Mouse (Mus musculus) cerebellum, adult 11 months (tissue): ENCODE results near the gene Sept5.

Experiments used
- DNase-seq: peaks from one replicate; pipeline ENCODE4 v3.0.0; 2022

The Sept5 gene

DNA sequence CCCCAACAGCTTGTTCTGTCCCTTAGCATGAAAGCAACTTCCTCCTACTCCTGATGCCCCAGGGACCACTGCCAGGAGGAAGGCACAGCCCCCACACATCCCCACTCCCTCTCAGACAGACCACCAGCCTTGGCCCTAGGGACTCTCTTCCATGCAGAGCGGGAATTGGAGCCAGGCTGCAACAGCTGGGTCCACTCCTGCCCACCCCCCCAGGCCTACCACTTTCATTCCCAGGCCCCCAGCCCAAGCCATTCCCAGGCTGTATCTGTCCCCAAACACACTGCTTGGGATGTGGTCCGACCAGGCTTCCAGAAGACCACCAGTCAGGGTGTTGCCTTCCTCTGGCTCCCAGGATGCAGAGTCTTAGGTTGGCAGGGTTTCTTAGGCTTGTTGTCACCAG, 20.7 kb downstream of the Sept5 start:
- DNase-seq, result no peak

DNA sequence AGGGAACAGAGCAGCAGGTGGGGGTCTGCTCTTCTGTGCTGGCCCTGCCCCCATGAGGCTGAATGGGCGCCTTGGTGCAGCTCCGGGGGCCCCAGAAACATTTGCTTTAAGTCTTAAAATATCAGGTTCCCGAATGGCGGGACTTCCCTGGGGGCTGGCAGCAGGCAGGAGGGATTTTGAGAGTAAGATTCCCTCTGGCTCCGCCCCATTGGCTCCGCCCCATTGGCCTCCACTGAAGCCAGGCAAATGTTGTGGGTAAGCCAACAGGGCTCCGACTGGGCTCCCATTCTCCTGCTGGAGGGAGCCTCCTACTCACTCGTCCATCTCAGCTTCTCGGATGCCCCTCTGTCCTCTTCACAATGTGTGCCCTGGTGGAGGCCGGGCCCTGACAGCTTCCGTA, 21.5 kb downstream of the Sept5 start:
- DNase-seq, result no peak

DNA sequence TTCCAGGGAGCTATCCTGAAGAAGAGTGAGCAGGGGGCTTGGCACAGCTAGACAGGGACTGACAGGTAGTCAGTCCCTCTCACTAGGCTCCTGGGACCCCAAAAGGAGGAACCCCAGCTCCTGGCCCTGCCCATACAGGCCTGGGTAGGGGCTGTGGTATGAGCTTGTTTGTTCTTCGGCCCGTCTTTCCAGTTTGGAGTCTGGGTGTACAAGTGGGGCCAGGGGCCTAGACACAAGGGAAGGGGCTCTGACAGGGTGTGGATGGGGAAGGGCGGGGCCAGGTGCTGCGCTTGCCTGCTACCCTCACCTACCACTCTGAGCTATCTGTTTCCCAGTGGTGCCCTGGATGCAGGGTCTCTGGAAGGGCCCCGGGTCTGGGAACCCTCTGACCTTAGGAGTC, 24.0 kb downstream of the Sept5 start:
- no peak for DNase-seq

DNA sequence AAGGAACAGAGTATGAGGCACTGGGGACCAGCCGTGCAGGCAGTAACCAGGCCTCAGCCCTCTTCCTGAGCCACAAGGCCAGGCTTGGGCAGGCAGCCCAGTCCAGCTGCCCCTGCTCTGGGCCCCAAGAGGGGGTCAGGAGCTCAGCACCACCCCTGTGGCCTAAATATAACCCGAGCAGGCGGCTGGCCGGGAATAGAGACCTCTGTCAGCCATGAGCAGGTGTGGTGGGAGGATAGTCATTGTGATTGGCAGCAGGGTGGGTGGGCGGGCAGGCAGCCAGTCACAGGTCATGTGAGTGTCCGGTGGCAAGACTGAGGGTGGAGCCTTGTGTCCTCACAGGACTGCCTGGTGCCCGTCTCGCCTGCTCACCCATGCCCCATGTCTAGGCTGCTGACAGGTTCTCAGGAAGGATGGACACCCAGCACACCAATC, 25.5 kb downstream of the Sept5 start:
- DNase-seq, result no peak

DNA sequence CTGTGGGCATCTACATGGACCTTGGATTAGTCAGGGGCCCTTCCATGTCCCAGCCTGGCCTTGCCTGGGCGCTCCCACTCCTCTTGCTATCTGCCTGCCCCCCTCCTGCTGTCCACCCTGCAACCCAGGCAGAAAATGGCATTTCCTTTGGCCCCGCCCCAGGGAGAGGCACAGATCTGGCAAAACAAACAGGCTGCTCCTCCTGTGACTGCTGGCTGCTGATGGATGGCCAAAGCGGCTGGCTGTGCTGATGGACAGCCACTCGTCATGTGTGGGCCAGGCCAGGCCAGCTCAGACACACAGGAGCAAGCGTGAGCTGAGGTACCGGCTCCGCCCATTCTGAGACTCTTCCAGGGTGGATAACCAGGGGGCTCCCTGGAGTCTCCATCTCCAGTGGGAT, 28.3 kb downstream of the Sept5 start:
- no peak for DNase-seq

DNA sequence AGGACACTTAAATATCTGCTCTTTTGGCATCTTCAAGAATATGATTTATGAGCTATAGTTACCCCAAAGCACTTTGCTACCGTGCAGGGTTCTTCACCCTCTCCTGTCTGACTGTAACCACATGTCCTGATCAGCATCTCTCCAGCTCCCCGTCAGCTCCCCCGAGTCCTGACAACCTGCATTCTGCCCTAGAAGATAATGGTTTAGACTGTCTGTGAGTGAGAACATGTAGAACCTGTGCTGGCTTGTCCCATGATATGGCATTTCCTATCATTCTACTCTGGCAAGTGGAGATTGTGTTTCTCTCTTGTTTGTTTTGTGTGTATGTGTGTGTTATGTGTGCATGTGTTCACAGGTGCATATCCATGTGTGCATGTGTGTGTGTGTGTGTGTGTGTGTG, 31.7 kb downstream of the Sept5 start:
- DNase-seq, result no peak

DNA sequence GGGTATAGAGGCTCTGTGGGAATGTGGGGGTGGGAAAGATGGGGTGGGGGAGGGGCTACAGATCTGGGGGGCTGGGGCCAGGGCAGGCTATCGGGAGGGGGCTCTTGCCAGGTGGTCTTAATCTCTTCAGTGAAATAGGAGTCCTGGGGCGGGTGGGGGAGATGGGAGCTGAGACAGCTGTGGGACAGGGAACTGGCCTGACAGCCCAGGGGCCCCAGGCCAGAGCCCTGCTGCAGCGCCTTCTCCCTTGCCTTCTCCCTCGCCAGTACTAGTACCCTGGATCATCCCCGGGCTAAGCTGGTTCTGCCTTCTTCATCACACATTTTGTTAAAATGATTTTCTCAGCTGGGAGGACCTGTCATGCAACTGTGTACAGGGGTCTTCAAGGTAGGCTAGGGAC, 33.5 kb downstream of the Sept5 start:
- no peak for DNase-seq

DNA sequence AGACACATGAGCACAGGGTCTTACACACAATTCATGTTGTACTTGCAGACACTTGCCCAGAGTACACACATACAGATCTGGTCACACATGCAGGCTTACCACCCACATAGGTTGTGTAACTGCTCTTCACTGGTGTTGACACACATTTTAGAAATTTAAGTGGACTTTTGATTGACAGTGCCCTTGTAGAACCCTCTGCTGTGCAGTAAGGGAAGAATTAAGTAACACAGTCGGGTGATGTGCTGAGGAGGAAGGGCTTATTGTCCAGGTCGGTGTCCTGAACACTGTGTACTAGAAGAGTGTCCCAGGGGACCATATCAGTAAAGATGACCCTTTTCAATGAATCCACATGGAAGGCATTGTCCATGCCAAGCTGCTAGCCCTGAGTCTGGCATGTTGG, 35.8 kb downstream of the Sept5 start:
- DNase-seq, result no peak

DNA sequence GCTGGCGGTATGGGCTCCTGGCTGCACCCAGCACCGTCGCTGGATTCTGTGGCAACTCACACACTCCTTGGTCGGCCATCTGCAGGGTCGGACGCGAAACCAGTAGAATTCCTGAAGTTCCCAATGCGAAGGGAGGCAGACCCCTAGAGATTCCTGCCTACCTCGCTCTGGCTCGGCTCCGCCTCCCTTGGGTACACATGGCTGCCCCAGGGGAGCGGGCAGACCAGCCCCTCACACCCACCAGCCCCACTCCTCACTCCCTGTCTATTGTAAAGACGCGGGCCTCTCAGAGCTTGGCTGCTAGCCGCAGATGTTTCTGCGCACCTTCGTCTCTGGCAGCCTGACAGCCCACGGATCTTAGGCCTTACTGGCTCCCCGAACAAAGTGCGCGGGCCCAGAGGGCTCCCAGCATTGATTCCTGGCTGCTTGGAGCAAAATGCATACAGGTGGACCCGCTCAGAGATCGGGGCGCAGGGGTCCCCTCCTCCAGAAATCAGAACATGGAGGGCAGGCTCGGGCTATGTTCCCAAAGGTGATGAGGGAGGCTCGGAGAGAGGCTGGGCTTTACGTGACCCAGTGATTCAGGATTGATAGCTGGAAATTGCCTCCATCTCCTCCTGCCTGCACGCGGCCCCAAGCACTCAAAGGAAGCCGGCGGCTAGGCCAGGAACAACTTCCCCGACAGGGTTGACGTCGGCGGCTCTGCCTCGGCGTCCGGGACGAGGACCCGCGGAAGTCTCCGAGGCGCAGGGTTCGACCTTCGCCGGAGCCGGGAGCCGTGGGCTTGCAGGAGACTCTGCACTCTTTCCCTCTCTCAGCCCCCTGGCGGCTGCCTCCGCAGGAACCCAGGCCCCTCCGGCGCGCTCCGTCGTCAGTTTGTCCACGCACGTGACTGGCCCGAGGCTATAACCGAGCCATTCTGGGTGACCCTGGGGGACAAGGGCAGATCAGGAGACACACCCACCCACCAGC, 38.4 kb downstream of the Sept5 start:
- no peak for DNase-seq

DNA sequence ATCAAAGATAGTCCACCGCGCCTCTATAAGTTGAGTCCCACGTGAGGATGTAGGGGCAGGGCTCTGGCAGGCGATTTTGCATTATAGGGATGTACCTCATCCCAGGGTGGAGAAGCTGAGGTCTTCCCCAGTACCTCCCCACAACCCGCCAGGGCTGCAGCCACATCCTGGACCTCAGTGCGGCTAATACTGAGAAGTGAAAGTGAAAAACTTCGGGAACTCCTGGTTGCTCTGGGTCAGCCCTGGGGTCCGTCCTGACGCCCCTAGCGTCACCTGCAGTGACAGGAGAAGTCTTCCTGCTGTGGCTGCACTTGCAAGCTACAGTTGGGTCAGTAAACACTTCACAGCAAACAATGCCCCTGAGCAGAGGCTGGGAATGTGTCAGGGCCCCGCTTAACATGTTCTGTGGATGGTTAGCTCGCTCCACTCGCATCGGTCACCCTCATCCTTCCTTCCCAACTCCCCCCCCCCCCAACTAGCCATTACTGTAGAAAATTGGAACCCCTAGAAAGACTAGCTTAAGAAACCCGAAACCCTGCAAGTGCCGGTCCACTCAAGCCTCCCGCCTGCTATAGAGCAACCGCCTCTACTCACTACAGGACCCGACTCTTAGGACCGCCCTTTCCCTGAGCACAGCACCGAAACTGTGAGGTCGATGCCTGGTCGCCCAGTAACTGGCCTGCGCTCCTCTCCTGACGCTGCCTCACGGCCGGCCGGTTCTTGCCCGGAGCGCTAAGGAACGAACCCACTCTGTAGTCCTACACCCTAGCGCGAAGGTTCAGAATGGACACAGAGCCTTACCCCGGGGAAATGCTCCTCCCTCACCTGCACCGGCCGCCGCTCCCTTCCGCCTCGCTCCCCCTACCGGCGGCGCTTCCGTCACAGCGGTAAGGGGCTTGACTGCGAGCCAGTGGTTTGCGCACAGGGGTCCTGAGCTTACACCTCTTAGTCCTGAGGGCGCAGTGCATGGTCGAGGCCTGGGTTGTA, 39.7 kb downstream of the Sept5 start, which contains the start of gene Tbx1:
Gene Tbx1 (minus strand): TSS at position 868 of the 987 bp plus-strand sequence.
- DNase-seq, result no peak

DNA sequence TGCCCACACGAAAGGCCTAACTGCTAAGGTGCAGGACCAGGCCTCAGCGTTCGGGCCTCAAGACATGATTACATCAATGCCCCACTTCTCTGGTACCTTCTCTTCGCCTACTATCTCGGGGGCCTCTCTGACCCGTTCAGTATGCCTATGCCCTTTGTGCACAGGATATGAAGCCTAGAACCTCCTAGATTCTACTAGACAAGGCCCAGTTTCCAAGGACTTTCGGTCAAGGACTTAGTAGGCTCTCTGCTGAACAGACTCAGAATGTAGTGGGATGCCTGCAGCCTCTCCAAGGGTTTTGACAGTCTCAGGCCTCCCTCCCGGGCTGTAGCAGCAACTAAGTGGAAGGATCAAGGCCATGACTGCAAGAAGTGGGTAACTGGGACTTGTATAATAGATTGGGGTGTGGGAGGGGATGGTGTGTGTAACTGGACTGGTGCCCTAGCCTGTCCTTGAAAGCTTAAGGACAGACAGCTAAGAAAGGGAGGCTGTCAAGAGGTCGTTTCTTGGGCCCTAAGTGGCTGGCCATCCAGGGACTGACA, 40.6 kb downstream of the Sept5 start:
- no peak for DNase-seq

DNA sequence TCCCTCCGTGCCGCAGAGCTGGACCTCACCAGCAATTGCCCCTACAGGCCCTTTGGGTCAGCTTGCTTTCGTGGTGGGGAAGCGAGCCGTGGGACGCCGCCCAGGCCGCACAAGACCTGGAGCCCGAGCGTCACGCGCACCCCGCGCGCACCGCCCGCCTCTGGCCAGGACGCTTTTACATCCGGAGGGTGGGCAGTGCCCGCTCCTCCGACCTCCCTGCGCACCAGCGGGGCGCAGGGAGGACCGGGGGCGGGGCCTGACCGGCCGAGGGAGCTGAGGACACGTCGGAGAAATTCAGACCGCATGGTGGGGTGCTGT, 41.1 kb downstream of the Sept5 start:
- DNase-seq, result no peak

DNA sequence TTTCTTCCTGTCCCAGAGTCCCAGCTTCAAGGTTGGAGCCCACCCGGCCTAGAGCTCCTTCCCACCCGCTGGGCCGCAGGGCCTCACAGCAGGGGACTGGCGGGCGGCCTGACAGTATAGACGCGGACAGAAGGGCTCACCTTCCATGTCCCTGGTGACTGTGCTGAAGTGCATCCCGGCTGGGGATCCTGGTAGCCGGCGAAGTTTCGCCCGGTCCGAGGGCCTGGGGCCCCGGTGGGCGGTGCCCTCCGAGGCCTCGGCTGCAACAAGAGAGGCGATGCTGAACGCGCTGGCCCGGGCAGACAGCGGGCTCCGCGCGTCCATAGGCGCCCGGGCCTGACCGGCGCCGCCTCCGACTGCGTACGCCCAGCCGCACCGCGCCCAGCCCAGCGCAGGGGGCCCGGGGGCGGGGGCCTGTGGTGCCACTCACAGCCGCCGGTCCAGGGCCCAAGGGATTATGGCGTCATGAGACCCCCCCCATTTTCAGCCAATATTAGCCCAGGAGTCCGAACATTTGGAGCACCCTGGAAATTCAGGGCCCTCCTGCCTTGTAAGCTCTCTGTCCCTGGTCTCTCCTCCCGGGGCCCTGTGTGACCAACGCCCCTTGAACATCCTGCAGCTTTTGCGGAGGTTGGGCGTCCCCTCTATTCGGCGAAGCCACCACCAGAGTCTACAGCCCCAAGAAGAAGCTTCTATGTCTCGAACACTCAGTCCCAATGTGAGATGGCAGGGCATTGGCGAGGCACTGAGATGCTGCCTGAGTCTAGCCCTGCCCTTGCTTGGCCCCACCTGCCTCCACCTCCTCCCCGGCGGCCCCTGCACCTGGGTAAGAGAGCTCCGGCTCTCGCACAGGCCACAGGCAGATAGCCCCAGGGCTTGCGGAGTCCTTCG, 41.7 kb downstream of the Sept5 start:
- no peak for DNase-seq

DNA sequence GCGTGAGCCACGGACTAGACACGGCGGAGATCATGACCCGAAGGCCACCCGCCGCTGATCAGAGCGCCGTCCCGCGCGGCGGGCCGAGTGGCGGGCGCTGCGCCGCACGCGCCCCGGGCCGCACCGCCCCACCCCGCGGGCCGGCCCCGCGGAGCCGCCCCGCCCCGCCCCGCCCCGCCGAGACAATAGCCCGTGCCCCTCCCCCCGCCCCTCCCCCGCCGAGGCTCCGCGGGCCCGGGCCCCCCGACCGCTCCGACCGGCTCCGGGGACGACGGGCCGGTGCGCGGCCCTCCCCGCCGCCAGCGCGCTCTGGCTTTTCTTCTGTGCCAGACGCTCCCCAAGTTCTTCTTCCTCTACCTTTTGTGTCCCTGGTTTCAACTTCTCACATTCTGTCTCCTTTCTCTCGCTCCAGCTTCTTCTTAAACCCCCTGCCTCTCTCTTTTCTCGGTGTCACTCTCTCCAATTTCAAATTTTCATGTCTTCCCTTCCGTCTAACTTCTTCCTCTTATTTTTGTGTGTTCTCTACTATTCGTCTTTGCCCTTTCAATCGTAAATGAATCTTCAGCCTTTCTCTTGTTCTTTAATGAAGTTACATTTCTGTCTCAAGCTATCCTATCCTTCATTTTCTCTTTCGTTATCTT, 42.7 kb downstream of the Sept5 start:
- no peak for DNase-seq

DNA sequence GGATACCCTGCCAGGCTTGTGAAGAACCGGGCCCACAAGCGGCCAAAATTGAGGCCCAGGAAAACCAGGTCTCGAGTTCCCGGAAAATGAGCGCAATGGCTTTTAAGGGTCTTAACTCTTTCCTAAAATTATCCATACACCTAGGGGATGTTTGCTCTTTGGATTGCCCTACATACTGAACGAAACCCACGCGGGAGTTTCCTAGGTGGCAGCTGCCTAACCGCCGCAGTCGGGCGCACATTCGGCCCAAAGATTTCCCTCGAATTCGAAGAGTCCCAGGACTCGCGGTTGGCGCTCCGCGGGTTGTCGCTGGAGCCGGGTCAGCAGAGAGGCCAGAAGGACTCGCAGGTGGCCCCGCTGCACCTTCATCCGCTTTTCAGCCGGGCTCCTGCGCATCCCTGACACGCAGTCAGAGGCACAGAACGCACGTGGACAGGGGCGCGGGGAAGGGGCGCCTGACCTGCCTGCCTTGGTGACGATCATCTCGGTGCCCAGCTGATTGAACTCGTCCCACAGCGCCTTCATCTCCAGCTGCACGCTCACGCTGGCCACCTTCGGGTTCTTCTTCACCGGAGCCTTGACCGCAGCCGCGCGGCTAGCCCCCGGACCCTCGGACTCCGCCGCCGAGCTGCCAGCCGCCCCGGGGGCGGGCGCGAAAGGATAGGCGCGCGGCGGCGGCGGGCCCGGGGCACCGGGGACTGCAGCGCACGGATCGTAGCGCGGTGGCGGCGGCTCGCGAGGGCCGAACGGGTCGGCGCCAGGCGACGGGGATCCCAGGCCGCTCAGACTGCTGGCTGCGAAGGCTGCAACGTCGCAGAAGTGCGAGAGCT, 43.5 kb downstream of the Sept5 start:
- DNase-seq, result no peak

DNA sequence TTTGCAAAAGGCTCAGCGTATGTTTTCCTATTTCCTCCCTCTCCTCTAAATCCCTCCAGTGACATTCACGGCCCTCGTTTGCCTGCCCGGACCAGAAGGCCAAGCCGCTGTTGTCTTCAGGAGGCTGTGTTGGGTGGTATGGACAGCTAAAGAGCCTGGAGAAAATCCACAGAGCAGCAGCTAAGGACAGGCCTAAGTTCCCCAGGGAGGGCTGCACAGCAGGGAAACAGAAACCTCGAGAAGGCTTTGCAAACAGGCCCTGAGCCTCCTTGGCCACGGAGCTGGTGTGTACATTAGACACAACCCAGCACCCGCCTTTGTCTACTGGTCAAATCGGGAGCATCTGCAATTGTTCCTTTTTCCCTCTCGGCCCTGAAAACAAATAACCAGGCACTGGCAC, 44.1 kb downstream of the Sept5 start:
- DNase-seq, result no peak

DNA sequence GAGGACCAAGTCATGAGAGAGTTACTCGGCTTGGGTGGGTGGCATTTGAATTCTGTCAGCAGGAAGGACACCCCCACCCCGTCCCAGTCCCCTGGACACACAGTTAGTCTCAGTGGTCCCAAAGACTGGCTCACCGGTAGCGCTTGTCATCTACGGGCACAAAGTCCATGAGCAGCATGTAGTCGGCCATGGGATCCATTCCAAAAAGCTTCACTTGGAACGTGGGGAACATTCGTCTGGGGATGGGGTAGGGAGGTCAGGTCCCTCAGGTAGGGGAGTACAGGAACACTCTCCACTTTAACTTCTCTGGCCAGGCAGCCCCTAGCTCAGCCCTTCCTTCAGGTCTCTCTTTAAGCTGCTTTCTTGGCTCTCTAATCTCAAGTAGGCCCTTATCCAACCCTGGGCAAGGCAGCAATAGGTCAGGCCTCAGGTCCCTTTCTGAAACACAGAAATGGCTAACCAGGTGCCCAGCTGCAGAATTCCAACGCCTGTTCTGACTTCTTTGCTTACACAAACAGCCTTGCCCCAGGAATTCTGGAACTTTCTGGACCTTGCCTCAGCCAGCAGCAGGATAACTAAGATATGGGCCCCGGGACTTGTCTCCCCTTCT, 44.7 kb downstream of the Sept5 start:
- DNase-seq, result no peak

DNA sequence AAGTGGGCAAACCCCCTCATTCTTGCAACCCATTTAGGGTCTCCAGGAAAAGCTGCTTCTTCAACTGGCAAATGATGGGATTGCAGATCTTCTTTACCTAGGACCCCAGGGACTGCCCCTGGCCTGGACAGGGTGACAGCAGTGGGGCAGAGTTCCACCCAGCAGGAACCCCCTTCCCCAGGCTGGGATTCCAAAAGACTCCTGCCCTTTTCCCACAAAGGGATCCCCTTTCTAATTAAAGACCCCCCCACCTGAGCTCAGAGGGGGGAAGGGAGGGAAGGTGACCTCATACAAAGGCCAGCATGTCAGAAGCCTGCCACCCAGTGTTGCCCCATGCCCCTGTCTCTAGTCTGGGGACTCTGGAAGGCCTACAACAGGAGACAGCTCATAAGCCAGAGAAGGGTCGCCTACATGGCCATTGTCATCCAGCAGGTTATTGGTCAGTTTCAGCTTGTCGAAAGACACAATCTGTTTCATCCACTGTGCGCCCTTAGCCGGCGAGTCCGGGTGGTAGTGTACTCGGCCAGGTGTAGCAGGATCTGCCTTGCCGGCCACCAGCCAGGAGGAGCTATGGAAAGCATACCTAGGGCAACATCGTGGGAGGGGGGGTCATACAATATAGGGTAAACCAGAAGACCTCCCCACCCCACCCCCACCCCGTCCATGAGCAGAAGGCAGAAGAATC, 45.9 kb downstream of the Sept5 start:
- no peak for DNase-seq

DNA sequence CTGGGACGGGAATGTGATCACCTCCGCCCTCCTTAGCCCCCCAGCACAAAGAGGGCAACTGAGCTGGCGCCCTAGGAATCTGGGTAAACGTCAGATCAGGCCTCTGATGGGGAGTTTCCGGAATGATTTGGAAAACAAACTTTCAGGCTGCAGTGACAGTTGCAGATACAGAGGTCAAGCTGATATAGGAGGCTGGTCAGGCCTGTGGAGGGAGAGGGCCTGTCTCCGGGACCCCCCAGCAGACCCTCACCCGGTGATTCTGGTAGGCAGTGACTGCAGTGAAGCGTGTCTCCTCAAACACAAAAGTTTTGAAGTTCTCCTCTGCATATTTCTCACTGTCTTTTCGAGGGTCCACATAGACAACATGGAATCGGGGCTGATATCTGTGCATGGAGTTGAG, 46.6 kb downstream of the Sept5 start:
- no peak for DNase-seq
